Mouse (Mus musculus): Measurements from ENCODE around the gene 9430038I01Rik. TPM values are rescaled to one million over a fixed set of nuclear protein-coding genes. Genes with fewer than 3 reads are reported as not detected.

9430038I01Rik gene
- polyA plus RNA-seq, 1 experiment = 12.8 TPM

DNA sequence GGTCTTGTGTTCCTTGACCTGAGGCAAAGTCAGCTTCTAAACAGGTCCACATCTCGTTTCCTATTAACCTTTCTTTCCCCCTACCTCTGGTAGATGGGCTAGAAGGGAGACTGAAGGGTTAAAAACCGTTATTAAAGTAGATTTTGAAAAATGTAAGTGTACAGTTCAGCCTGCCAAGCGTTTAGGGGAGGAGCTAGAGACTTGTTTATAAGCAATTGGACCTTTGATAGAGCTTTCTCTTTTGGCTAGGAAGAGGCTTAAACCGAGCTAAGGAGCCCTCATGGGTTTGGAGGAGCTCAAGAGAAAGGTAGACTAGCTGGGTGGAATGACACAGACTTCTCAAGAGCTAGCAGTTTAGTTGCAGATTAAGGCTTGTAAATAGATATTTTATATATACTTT is 38.8 kb downstream of the 9430038I01Rik start:
- 39% methylated on average over 4 of the region's 4 CpGs for WGBS
- no peak for DNase-seq (ENCODE audit: low read depth, low spot score)

DNA sequence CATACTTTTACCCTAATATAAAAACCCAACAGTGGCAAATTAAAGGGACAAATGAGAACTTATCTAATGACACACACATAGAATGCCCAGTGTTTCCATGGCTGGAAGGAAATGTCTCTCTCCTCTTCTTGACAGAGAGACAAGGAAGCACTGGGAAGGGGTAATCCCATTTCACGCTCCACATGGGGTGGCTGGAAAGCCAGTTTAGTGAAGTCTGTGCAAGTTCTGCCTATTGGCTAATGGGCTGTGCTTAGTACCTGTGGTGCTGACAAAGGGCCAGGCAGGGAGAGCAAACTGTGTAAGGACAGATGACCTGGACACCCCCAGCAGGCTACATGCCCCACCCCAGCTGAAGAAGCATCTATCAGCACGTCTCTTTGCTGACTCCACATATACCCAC is 40.4 kb downstream of the 9430038I01Rik start:
- DNase-seq (ENCODE audit: low read depth, low spot score) = no peak
- WGBS = 65% methylated on average over 2 of the region's 2 CpGs

DNA sequence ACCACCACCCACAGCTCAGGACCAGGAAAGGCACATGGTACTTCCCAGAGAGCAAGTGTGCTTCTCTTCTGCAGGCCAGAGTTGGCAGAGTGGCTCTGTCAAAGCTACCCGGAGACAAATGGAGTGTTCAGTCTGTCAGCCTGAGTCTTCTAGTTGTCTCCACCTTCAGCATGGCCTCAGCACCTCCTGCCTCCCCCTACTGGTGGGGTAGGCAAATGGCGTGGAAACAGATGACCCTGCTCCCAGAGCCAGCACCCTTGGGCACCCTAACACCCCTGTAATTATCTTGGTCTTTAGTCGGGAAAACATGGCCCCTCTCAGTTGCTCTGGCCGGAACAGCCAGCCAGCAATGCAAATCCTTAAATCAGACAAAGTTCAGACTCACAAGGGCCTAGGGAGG is 43.8 kb downstream of the 9430038I01Rik start:
- no peak for DNase-seq (ENCODE audit: low read depth, low spot score)
- WGBS = 78% methylated on average over 4 of the region's 4 CpGs

DNA sequence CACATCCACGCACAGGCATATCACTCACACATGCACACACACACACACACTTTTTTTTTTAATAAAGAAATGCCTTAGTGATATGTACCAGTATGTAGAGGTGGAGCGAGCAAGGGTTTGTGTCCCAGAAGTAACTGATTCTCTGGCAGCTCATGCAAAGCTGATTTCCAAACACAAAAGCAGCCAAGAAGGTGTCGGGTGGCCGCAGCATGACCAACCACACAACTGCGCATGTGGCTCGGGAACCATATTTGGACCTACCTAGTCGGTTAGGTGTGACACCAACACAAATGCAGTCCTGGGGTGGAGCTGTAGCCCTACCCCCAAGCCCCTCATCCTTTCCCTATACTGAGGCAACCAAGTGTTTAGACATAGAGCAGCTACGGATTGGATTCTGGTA is 45.5 kb downstream of the 9430038I01Rik start:
- DNase-seq (ENCODE audit: low read depth, low spot score) = no peak
- 94% methylated on average over 8 of the region's 8 CpGs for WGBS

DNA sequence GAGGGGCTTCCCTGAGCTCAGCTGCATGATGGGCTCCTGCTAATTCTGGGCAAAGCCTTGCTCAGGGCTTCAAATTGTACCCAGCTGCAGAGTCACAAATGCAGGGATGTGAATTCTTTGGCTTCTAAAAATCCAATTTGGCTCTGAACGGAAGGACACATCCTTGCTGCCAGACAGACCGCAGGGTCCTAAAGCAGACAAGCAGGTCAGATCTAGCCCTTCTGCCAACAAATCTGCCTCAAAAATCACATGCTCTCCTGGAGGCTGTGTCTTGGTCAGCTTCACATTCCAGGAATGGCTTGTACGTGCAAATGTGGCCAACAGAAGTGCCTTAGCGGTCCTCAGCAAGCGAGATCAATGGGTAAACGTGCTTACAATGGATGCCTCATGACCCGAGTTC is 46.0 kb downstream of the 9430038I01Rik start:
- no peak for DNase-seq (ENCODE audit: low read depth, low spot score)
- 61% methylated on average over 7 of the region's 7 CpGs for WGBS

DNA sequence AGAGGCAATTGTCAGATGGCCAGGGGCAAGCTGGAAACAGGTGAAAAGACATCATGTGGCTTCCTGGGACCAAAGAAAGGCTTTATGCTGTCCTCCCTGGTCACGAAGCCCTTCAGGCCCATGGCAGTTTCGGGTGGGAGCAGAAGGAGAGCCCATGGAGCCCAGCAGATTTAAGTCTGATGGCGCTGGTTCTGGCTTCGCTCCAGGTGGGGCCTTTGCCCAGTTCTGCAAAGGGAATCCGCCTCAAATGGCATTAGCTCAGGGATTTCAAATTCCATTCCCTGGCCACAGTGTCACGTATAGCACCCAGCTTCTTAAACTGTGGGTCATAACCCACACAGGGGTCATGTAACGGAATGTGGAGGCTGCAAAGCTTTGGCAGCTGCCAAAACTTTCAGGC is 63.7 kb downstream of the 9430038I01Rik start:
- no peak for DNase-seq (ENCODE audit: low read depth, low spot score)
- 79% methylated on average over 7 of the region's 7 CpGs for WGBS

DNA sequence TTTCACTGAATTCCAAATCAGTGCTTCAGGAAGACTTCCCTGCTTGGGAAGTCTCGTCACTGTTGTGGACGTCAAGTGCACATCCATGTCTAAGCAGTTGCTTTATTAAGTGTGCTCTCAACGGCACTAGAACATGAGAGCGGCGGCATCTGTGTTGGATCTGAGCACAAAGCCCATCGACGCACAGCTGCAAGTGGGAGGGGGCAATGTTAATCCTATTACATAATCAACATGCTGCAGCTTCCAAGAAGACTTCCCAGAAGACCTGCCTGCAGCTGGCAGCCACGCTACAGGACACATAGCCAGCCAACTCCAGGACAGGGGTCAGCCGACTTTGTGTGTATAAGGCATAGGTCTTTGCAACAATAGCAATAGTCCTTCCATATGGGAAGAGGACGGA is 64.5 kb downstream of the 9430038I01Rik start:
- 63% methylated on average over 10 of the region's 10 CpGs for WGBS
- no peak for DNase-seq (ENCODE audit: low read depth, low spot score)

DNA sequence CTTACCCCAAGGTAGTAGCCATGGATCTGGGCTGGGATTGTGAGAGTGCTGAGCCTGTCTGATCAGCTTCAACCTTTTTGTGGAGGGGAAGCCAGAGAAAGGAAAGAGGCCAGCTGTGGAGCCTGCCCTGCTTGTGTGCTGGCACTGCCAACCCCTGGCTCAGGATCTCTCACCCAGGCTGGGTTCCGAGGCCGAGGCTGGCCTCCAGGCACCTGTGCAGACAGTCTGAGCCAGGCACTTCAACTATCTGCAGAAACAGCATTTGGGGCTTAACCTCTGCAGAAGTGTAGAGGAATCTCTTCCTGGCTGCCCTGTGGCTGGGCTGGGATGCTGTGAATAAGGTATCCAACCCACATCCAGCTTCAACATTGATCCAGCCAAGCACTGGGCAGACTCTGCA is 76.6 kb downstream of the 9430038I01Rik start:
- WGBS = 85% methylated on average over 2 of the region's 2 CpGs
- DNase-seq (ENCODE audit: low read depth, low spot score) = no peak

Other genes starting within 250 kb of the 9430038I01Rik start
- gene Ebf3, start 96.3 kb downstream of the 9430038I01Rik start, polyA plus RNA-seq (2012; rRNA removed) = 0.30 and 0.48 TPM in 2 replicates
- gene Glrx3, start 26.9 kb upstream of the 9430038I01Rik start, polyA plus RNA-seq (2012; rRNA removed) = 28.2 and 43.5 TPM in 2 replicates